Mouse (Mus musculus) layer of hippocampus, adult 18-20 months (tissue): ENCODE measurements at regions not wholly inside any gene's neighbourhood (a gene's known extent, or its start where the extent isn't known, plus 50 kb on each side); places are given as distances from the start of the nearest gene placed in this dataset.

Experiments used
- DNase-seq, 2 experiments: peaks; one replicate each; pipeline ENCODE4 v3.0.0; 2022; ENCODE audit warnings: low spot score in 2 of 2

DNA sequence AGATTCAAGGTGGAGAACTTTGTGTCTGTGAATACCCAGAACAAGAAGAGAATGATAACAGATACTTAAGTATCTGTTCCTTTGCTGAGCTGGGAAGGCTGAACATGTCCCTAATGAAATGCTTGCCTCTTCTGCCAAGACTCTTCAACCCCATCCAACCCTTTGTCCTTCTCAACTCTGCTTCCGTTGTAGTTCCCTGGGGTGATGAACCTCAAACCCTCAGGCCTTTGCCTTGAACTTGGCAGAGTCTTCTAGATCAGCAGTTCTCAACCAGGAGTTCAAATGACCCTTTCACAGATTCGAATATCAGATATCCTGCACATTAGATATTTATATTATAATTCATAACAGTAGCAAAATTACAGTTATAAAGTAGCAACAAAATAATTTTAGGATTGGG lies 192.5 kb upstream of the Tbx3 start:
- no peak for DNase-seq

DNA sequence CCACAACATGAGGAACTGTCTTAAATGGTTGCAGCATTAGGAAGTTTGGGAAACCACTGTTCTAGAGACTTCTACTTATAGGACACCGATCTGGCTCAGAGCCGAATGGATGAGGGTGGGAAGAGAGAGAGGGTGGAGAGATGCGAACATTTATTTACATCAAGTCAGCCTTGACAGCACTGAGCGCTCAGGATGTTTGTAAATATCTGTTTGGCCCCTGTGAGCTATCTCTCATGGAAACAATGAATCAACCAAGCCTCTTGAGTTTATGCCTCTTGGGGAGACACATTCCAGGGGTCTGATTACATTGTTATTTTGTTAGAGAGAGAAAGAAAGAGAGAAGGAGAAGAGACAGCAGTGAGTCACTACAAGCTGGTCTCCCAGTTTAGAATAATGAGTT lies 192.1 kb upstream of the Tbx3 start:
- DNase-seq, result no peak

DNA sequence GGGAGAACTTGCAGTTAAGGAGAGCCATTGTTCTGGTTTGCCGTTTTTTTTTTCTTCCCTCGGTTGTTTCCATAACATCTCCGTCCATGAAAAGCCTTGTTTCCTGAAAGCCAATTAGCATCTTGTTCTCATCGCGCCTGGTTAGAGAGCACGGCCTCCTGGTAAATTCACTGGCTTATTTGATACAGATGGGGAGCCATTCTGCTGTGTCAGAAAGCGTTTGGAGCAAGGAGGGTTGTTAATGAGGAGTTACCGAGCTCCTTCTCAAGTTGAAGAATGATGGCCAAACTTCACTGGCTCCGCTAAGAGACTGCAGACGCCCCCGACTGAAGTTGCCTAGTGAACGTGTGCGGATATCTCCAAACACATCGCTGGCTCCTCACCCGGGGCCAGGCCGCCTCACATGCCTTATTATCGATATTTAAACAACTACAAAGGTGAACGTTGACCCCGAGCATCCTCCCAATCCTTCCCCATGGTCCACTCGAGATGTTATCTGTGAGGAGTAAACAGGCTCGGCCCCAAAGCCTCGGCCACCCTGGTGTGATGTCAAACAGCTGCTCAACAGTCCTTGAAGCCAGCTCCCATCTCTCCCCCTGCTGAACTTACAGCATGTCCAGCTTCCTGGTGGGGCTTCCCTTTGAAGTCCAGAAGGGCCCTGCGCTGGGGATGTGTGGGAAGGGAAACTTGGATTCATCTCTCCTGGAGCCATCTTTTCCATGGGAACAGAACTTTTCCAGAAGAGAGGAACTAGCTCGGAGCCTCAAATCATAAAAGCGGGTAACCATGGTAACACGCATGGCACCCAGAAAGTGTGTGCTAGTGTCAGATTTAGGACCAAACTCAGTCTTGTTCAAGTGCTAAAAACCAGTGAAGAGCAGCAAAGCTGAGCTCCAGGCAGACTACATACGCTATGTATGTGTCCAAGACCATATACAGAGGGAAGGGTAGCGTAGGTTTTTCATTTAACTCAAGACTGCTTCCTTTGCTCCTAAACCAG lies 190.0 kb upstream of the Tbx3 start:
- peak; percentile 11 to 63 for DNase-seq

DNA sequence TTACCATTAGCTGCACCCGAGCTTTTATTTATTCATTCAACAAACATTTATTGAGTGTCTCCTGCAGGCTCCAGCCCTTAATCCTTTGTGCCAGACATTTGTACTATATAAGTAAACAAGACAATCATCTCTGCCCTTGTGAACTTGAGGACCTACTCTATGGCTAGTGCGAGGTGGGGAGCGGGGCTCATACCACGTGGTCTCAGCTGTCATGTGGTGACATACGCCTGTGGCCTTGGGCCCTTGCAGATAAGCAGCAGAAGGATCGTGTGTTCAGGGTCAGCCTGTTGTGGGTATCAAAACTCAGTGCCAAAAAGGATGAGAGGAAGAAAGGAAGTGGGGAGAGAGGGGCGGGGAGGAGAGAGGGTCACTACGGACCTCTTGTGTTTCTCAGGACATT lies 186.8 kb upstream of the Tbx3 start:
- no peak for DNase-seq

DNA sequence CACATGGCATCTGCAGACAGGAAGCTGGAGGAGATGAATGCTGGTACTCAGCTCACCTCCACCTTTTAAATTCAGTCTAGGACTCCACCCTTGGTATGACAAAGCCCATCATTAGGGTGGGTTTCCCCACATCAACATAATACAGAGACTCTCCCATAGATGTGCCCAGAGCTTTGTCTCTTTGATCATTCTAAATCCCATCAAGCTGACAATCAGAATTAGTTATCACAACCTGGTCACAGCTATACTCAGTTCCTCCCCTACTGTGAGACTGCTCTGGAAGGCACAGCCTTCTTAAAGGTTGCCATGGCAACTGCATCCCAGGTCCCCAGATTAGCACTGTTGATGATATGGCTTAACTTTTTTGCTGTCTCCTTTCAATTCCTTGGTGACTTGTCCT lies 184.3 kb upstream of the Tbx3 start:
- no peak for DNase-seq

DNA sequence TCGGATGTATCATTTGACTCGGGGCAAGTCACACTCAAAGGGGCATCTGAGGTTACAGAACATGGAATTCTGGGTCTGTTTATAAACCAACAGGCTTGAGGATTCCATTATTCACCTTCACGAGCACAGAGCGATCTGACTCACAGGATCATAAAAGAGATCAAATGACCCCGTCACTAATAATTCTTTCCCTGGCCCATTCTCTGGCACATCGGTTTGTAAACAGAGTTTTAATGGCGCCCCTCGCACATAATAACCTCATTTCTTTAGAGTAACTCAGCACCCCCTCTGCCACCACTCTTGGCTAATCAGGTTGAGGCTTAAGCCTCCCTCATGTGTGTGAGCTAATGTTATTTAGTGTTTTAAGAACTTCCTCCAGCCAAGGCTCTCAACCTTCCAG lies 183.3 kb upstream of the Tbx3 start:
- DNase-seq, result no peak

DNA sequence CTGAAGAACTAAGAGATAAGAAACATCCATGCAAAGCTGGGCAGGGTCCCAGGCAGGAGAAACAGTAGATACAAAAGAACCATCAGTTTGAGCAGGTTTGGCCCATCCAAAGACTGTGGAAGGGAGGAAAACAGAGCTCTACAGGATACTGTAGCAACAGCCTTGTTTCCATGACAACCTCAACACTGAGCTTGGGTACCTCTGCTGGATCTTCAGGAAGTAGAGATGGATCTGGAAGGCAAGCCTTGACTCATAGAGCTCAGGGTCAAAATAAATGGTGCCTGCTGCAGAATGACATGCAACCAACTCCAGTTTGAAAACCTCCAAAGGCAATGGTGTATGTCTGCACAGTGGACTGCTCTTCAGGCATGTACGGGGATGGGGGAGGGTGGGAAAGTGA lies 173.0 kb upstream of the Tbx3 start:
- DNase-seq, result no peak

DNA sequence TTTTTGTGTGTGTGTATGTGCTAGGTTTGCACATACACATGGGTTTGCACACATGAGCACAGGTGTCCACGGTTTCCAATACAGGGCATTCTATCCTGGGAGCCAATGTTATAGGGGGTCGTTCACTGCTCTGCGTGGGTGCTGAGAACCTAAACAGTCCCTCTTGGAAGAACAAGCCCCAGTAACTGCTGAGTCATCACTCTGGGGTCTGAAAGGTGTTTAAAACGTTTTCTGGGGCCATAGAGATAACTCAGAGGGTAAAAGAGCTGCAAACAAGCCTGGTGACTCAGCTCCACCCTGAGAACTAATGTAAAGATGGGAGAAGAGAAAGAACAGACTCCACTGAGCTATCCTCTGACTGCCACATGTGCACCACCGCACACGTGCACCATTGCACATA lies 172.0 kb upstream of the Tbx3 start:
- no peak for DNase-seq

DNA sequence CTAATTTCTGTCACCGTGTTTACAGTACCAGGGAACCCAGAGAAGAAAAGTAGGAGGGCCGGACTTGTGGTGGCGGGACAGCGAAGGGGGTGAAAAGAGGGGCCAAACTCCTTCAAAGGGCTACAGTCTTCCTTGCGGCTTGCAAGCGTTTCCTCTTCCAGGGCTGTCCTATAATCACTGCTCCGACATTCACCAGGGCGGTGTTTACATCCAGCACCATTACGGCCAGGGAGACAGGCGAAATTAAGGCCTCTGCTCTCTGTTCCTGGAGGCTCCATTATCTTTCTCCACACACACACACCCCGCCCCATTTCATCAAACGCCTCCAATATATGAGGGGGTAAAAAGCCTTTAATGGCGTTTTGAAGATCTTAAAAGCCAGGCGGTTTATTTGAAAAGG lies 162.8 kb upstream of the Tbx3 start:
- no peak for DNase-seq

DNA sequence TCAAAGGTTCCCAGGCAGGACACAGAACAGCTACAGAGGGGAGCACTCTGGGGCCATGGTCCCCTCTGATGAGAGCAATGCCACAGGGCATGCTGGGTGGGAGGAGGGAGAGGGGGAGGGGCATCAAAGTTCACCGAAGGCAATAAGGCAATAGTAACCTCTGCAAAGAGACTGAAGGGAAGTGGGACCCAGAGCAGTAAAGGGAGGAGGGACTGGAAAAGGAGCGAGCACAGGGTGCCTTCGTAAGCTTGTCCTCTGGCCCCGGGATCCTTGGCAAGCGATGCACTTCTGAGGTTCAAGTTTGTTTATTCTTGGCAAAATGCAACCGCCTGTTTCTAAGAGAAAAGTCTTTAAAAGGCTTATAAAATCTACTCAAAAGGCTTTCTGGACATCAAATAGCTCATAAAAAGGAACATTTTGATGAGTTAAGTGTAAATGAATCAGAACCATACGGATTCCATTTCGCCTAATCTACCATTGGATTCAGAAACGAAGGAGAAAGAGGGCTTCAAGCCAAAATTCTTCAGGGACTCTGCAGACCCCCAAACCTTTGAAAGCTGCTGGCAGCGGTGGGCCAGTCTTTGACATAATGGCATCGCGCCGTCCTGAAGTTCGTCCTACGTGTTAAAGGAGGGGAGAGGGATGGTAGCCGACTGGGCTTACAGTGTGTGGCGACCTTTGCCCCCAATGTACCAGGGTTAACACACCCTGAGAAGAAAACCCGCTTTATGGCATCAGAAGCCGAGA lies 151.8 kb upstream of the Tbx3 start:
- no peak for DNase-seq

DNA sequence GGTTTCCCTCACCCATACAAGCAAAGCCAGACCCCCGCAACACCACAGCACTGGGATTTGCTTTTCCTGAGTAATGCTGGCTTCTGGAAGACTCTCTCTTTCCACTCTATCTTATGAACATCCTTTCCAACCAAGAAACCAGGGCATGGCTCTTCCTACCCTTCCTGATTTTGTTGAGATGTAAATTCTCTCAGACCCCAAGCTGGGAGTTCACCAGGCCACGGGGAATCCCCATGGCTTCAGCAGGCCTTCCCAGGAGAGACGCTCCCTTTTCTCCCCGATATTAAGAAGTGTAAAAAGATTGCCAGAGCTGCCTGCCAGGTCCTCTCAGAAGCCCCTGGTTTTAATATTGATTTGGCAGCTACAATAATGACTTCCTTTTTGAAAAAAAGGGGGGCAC lies 146.3 kb upstream of the Tbx3 start:
- DNase-seq, result no peak

DNA sequence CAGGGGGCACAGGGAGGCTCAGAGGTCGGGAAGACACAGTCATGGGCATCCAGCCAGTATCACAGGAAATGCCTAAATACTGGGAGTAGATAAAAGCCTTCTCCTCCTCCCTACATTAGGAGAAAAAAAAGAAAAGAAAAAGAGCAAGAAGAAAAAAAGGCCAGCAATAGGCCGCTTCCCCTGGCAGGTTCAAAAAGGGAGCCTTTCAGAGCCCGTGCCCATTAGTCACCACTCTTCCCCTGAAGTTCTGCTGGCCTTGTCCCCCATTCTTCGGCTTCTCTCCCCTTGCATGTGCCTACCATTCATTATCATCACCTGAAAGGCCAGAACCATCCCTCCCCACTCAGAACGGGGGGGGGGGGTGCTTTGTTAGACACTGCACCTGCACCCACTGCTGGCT lies 144.5 kb upstream of the Tbx3 start:
- DNase-seq, result no peak

DNA sequence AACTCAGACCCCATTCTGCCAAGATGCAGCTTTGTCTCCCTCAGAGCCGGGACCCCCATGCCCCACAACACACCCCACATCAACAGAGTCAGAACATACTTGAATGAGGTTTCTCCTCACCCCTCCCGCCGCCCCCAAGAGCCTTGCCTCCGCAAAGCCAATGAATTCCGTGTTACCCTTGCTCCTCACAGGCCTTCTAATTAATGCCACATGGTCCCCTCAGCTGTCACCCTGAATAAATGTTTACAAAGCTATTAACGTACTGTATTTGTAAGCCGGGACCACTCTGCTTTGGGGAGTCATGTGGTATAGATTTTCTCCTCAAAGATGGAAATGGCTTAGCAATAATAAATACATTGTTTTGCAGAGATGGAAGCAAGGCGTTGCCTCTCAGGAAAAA lies 140.5 kb upstream of the Tbx3 start:
- no peak for DNase-seq

DNA sequence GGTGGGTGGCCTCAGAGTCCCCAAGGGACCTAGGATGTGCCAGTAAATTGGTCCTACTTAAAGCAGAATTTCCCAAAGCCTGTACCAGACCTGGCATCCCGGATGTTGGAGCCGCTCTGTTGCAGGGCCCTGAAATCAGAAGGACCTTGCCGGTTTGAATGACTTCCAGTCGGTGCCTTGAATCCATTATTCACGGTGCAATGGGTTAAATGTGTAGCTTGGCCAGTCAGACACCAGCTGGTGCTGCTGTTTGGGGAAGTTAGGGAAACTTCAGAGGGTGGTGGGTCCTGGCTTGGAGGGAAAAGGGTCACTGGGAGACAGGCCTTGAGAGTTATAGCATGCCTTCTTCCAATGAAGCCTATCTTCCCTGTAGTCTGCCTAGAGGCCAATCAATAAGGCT lies 135.5 kb upstream of the Tbx3 start:
- DNase-seq, result no peak

DNA sequence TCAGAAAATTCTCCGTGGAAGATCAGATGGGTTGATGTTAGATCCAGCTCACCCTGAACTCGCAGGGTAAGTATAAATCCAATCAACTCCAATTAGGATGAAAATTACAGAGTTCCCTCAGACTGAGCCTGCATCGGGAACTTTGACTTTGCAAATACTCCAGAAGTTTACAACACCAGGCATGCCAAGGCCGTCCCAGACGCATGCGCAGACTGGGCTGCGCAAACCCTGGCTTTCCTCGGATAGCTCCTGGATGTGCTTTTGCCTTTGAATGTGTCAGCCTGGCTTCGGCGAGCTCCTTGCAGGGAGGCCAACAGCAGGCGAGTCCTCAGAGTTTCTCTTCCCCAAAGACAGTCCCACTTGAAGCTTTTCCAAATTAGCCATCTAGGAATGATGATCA lies 127.6 kb upstream of the Tbx3 start:
- no peak for DNase-seq

DNA sequence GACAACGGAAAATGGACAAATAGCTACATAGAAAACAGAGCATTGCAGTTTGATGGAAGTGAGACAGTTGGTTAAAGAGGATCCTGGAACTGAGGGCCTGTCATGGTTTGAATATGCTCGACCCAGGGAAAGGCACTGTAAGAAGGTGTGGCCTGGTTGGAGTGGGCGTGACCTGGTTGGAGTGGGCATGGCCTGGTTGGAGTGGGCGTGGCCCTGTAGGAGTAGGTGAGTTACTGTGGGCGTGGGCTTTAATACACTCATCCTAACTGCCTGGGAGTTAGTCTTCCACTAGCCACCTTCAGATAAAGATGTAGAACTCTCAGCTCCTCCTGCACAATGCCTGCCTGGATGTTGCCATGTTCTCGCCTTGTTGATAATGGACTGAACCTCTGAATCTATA lies 126.8 kb upstream of the Tbx3 start:
- DNase-seq, result no peak

DNA sequence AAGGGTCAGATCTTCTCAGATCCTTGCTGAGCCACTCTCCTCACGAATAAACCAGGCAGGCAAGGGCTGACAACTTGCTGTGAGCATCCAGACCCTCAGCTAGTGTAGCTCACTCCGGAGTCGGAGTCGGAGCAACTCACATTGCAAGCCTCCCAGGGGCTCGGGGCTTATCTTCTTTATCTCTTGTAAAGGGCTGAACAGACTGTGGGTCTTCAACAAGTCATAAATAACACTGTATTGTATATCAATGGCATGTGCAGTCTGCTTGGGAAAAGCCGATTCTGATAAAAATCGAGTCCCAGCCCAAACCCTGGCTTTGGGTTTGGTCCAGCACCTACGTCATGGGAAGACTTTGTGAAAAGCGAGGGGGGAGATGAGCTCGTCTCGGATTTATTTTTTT lies 125.8 kb upstream of the Tbx3 start:
- DNase-seq, result no peak

DNA sequence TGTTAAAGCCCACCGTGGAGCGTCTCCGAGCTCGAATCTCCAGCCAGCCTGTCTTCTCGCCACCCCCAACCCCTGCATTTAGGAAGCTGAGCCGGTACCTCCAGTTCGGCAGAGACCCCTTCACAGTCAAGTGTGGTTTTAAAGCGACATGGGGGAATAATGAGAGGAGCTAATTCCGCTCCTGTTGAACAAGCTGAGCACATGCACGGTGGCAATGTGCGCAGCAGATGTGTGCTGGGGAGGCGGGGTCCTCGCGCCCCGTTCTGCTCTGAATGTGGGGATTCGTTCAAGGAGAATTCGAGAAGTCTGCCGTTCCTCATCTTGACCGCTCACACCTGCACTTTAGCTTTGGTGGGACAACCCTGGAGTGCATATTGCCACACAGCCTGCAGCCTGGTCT lies 123.4 kb upstream of the Tbx3 start:
- DNase-seq, result no peak

DNA sequence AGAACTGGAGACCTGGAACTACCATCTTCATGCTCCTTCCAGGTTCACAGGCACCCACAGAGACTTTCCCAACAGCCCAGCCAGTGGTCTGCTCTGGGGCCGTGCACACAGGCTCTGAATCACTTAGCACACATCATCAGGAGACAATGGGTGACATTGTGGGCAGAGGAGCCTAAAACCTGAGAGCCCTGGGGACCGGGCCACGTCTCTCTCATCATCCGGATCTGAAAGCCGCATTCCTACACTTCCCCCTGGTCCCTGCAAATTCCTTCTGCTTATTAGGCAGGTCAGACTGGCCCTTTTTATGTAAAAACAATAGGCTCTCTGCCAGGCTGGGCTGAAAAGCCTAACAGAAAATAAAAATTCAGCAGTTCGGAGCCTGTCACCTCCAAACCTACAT lies 119.6 kb upstream of the Tbx3 start:
- DNase-seq, result no peak

DNA sequence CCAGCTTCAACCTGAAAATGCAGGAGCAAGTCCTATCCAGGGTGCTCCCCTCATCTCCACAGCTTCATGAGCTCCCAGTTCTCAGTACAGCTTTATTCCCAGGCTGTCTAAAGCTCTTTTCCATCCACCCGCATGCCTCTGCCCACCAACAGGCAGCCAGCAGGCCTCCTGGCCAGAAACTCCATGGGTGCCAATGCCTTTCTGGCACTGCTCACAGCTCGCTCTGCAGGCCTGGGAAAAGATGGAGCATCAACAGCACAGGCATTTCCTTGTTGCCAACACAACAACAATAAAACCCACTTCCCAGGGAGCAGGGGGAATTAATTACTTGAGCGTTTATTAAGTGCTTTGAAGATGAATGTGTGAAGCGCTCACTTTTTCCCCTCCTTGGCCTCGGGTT lies 117.0 kb upstream of the Tbx3 start:
- peak; percentile 65 to 70 for DNase-seq

DNA sequence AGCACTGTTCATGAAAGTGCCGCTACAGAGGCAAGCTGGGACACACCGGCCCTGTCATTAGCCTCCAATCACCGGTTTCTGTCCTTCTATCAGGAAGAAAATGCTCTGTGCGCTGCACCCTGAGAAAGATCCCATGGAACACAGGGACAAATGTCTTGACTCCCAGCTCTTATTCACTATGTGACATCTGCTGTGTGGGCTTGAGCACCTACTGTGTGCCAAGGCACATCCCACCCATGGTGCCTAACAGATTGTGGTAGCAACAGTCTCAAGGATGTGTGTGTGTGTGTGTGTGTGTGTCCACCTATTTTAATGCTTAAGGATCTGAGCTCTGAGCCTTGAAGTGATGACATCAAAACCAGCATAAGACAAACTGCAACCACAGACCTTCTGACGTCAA lies 113.4 kb upstream of the Tbx3 start:
- DNase-seq, result peak; percentile 50 to 79

DNA sequence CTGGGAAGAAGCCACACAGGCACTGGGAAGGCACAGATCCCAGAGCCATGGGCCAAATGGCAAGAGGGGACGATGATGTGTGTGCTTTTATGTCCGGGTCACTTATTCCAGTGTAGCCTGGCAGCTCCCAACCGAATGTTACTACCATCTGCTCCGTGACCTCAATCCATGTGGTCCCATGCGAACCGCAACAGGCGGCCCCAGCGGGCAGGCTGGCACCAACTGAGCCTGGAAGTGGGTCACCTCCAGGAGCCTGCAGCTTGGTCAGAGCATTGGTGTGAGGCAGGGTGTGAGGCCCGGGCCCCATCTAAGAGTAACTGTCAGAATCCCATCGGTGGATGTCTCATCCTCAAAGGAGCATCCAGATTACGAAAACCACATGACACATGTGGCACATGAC lies 110.8 kb upstream of the Tbx3 start:
- no peak for DNase-seq

DNA sequence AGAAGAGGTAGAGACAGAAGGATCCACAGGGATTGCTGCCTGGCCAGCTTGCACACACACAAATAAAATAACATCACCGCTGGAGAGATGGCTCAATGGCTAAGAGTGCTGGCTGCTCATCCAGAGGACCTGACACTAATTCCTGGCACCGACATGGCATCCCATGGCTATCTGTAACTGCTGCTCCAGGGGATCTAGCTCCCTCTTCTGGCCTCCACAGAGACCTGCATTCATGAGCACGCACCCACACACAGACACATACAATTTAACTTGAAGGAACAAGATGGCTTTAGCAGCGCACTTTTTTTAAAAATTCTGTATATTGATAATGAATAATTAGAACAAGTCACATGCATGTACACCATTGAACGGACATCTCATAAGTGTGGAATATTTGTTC lies 110.1 kb upstream of the Tbx3 start:
- no peak for DNase-seq
